Mouse (Mus musculus): ENCODE measurements around the gene Xlr4b. TPM values are rescaled to one million over a fixed set of nuclear protein-coding genes. Genes with fewer than 3 reads are reported as not detected.
A peak's percentile ranks its signal among the peaks of the same experiment; 100 is the strongest.
"Not testable (repeated sequence)": the region's sequence is repeated elsewhere in the genome, so short reads cannot be mapped to it uniquely, and the experiment has no call there.

The Xlr4b gene
- 0.50 TPM in 1 of 2 replicates, not detected in the other for polyA plus RNA-seq (2014; fragmentation: Nextera tagmentation; extraction: Ambion mirVana)

GRCm38 (mm10) chrX:73213819-73214564 is at the start of gene Xlr4b:
Xlr4b (plus strand) TSS chrX:73214333.
- H3K4me2 ChIP-seq (replicated peaks; ENCODE audit: low read depth, low read length); H3K36me3 ChIP-seq (ENCODE audit: control insufficient read depth, insufficient read depth, low read length); H3K27me3 ChIP-seq (ENCODE audit: control insufficient read depth, insufficient read depth, low read length); H3K4me3 ChIP-seq (ENCODE audit: low read length); H3K27ac ChIP-seq (ENCODE audit: low read depth, low read length); H3K9me3 ChIP-seq (ENCODE audit: control insufficient read depth, low read length); H3K4me1 ChIP-seq (ENCODE audit: control insufficient read depth, insufficient read depth, low read length); H3K9ac ChIP-seq (ENCODE audit: low read depth, low read length); ATAC-seq (ENCODE audit: low FRiP score, low TSS enrichment): not testable (repeated sequence)
- WGBS: 74% methylated on average over 13 of the region's 19 CpGs

- WGBS: 87% methylated on average over 5 of the region's 15 CpGs
- ATAC-seq (ENCODE audit: low FRiP score, low TSS enrichment): not testable (repeated sequence)
Observed at GRCm38 (mm10) chrX:73176889-73177288, 37.2 kb upstream of the Xlr4b start, which contains the start of gene Spin2d. Spin2d (minus strand) TSS chrX:73176989.

GRCm38 (mm10) chrX:73191934-73192333 is 22.2 kb upstream of the Xlr4b start, which contains the start of gene Xlr3b:
Xlr3b (plus strand) TSS chrX:73192207.
- not testable (repeated sequence) for ATAC-seq (ENCODE audit: low FRiP score, low TSS enrichment); H3K27me3 ChIP-seq (ENCODE audit: control insufficient read depth, insufficient read depth, low read length); H3K9ac ChIP-seq (ENCODE audit: low read depth, low read length); H3K4me1 ChIP-seq (ENCODE audit: control insufficient read depth, insufficient read depth, low read length); H3K4me3 ChIP-seq (ENCODE audit: low read length); H3K9me3 ChIP-seq (ENCODE audit: control insufficient read depth, low read length); H3K36me3 ChIP-seq (ENCODE audit: control insufficient read depth, insufficient read depth, low read length); H3K27ac ChIP-seq (ENCODE audit: low read depth, low read length); H3K4me2 ChIP-seq (replicated peaks; ENCODE audit: low read depth, low read length)
- WGBS: 73% methylated on average over 12 of the region's 12 CpGs

More at GRCm38 (mm10) chrX:73176889-73177288, 37.2 kb upstream of the Xlr4b start, which contains the start of gene Spin2d:
- not testable (repeated sequence) for H3K27ac ChIP-seq (ENCODE audit: low read depth, low read length); H3K4me1 ChIP-seq (ENCODE audit: control insufficient read depth, insufficient read depth, low read length); H3K4me3 ChIP-seq (ENCODE audit: low read length); H3K36me3 ChIP-seq (ENCODE audit: control insufficient read depth, insufficient read depth, low read length); H3K9me3 ChIP-seq (ENCODE audit: control insufficient read depth, low read length); H3K4me2 ChIP-seq (replicated peaks; ENCODE audit: low read depth, low read length); H3K27me3 ChIP-seq (ENCODE audit: control insufficient read depth, insufficient read depth, low read length); H3K9ac ChIP-seq (ENCODE audit: low read depth, low read length)

- no peak overlapping the region for H3K4me3 ChIP-seq (ENCODE audit: low read length)
- H3K27ac ChIP-seq (ENCODE audit: low read depth, low read length): no peak overlapping the region
- no peak overlapping the region for H3K4me2 ChIP-seq (replicated peaks; ENCODE audit: low read depth, low read length)
- no peak overlapping the region for H3K9ac ChIP-seq (ENCODE audit: low read depth, low read length)
- WGBS: 73% methylated on average over 1 of the region's 1 CpGs
- H3K9me3 ChIP-seq (ENCODE audit: control insufficient read depth, low read length): no peaks in the 10 kb centered on the region
- H3K36me3 ChIP-seq (ENCODE audit: control insufficient read depth, insufficient read depth, low read length): no peaks in the 10 kb centered on the region
- peaks cover 4% of the 10 kb centered on the region; the same call in 1 of the 2 replicates for H3K27me3 ChIP-seq (ENCODE audit: control insufficient read depth, insufficient read depth, low read length)
- no peaks in the 10 kb centered on the region for H3K4me1 ChIP-seq (ENCODE audit: control insufficient read depth, insufficient read depth, low read length)
- no peak for ATAC-seq (ENCODE audit: low FRiP score, low TSS enrichment)
Observed at GRCm38 (mm10) chrX:73225365-73225764, 11.2 kb downstream of the Xlr4b start.

- ATAC-seq (ENCODE audit: low FRiP score, low TSS enrichment): peak; percentile 96
- Histone ChIP-seq H3K27me3 (ENCODE audit: control insufficient read depth, insufficient read depth, low read length) (peaks cover 4% of the 10 kb centered on the region; the same call in 1 of the 2 replicates), H3K4me3 (ENCODE audit: low read length) (peak within 1 kb of the TSS; percentile 57), H3K36me3 (ENCODE audit: control insufficient read depth, insufficient read depth, low read length) (no peaks in the 10 kb centered on the region), H3K4me1 (ENCODE audit: control insufficient read depth, insufficient read depth, low read length) (no peaks in the 10 kb centered on the region), H3K9ac (ENCODE audit: low read depth, low read length) (peak within 1 kb of the TSS; percentile 66), H3K4me2 (replicated peaks; ENCODE audit: low read depth, low read length) (peak within 1 kb of the TSS; percentile 81), H3K27ac (ENCODE audit: low read depth, low read length) (peak within 1 kb of the TSS; percentile 76; the same call in 1 of the 2 replicates), H3K9me3 (ENCODE audit: control insufficient read depth, low read length) (no peaks in the 10 kb centered on the region)
- 28% methylated on average over 37 of the region's 39 CpGs for WGBS
Observed at GRCm38 (mm10) chrX:73227914-73228605, 13.9 kb downstream of the Xlr4b start, which contains the start of gene F8a. F8a (plus strand) TSS chrX:73228291.

- peak overlapping the region; percentile 57 for H3K4me3 ChIP-seq (ENCODE audit: low read length)
- H3K4me1 ChIP-seq (ENCODE audit: control insufficient read depth, insufficient read depth, low read length): no peaks in the 10 kb centered on the region
- no peaks in the 10 kb centered on the region for H3K9me3 ChIP-seq (ENCODE audit: control insufficient read depth, low read length)
- H3K27ac ChIP-seq (ENCODE audit: low read depth, low read length): peak overlapping the region; percentile 76; the same call in 1 of the 2 replicates
- ATAC-seq (ENCODE audit: low FRiP score, low TSS enrichment): no peak; the same call in none of the 2 replicates
- WGBS: 30% methylated on average over 41 of the region's 51 CpGs
- peak overlapping the region; percentile 81 for H3K4me2 ChIP-seq (replicated peaks; ENCODE audit: low read depth, low read length)
- H3K36me3 ChIP-seq (ENCODE audit: control insufficient read depth, insufficient read depth, low read length): no peaks in the 10 kb centered on the region
- peaks cover 4% of the 10 kb centered on the region; the same call in 1 of the 2 replicates for H3K27me3 ChIP-seq (ENCODE audit: control insufficient read depth, insufficient read depth, low read length)
- peak overlapping the region; percentile 66 for H3K9ac ChIP-seq (ENCODE audit: low read depth, low read length)
Observed at GRCm38 (mm10) chrX:73228606-73229214, 14.6 kb downstream of the Xlr4b start.

- WGBS: 46% methylated on average over 3 of the region's 3 CpGs
- H3K4me2 ChIP-seq (replicated peaks; ENCODE audit: low read depth, low read length): peak overlapping the region; percentile 81
- H3K27me3 ChIP-seq (ENCODE audit: control insufficient read depth, insufficient read depth, low read length): peaks cover 4% of the 10 kb centered on the region; the same call in 1 of the 2 replicates
- H3K4me3 ChIP-seq (ENCODE audit: low read length): peak overlapping the region; percentile 57
- H3K9me3 ChIP-seq (ENCODE audit: control insufficient read depth, low read length): no peaks in the 10 kb centered on the region
- 0 out of 2 replicates have a peak overlapping the region, but pooled peaks have one; percentile 66 for H3K9ac ChIP-seq (ENCODE audit: low read depth, low read length)
- no peak for ATAC-seq (ENCODE audit: low FRiP score, low TSS enrichment)
- no peak overlapping the region for H3K27ac ChIP-seq (ENCODE audit: low read depth, low read length)
- no peaks in the 10 kb centered on the region for H3K4me1 ChIP-seq (ENCODE audit: control insufficient read depth, insufficient read depth, low read length)
- H3K36me3 ChIP-seq (ENCODE audit: control insufficient read depth, insufficient read depth, low read length): no peaks in the 10 kb centered on the region
Observed at GRCm38 (mm10) chrX:73229288-73229687, 15.2 kb downstream of the Xlr4b start.

GRCm38 (mm10) chrX:73242821-73243325 is 28.7 kb downstream of the Xlr4b start, which contains the start of gene Xlr4c:
Xlr4c (minus strand) TSS chrX:73243130.
- not testable (repeated sequence) for H3K4me3 ChIP-seq (ENCODE audit: low read length); H3K4me1 ChIP-seq (ENCODE audit: control insufficient read depth, insufficient read depth, low read length); H3K4me2 ChIP-seq (replicated peaks; ENCODE audit: low read depth, low read length); ATAC-seq (ENCODE audit: low FRiP score, low TSS enrichment); H3K36me3 ChIP-seq (ENCODE audit: control insufficient read depth, insufficient read depth, low read length); H3K9ac ChIP-seq (ENCODE audit: low read depth, low read length); H3K27me3 ChIP-seq (ENCODE audit: control insufficient read depth, insufficient read depth, low read length); H3K27ac ChIP-seq (ENCODE audit: low read depth, low read length); H3K9me3 ChIP-seq (ENCODE audit: control insufficient read depth, low read length)
- 86% methylated on average over 12 of the region's 14 CpGs for WGBS
